Mouse (Mus musculus): Measurements from ENCODE around the gene Iqub. TPM values are rescaled to one million over a fixed set of nuclear protein-coding genes. Genes with fewer than 3 reads are reported as not detected.

The Iqub gene
- polyA plus RNA-seq, 1 experiment from 2014 or later: 0.13 TPM

DNA sequence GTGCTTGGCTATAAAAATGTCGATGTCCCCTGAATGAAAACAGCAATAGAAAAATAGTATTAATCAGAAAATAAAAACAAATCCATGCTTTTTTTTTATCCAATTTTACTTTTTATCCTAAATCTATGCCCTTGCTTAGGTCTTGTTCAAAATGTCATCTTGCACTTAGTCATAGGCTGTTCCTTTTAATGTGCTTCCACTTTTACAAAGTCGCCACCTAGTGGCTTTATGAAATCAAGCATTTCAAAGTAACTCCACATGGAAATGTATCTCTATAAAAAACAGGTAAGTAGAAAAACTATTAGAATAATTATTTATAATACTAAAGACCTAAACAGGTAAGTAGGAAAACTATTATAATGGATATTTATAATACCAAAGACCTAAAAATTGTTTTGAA, 1.3 kb upstream of the Iqub start:
- Histone ChIP-seq H3K9ac (ENCODE audit: low read length) (no peak overlapping the region), H3K4me2 (ENCODE audit: low read depth) (no peak overlapping the region), H3K4me1 (ENCODE audit: control insufficient read depth, insufficient read depth, low read length) (0 out of 2 replicates have a peak, but pooled peaks cover 4% of the 10 kb centered on the region), H3K9me3 (ENCODE audit: control insufficient read depth, low read length) (no peaks in the 10 kb centered on the region), H3K27ac (ENCODE audit: low read depth, low read length) (no peak overlapping the region), H3K27me3 (ENCODE audit: control insufficient read depth, insufficient read depth, low read length) (no peaks in the 10 kb centered on the region), H3K4me3 (ENCODE audit: low read depth, low read length) (no peak overlapping the region), H3K36me3 (ENCODE audit: control insufficient read depth, insufficient read depth, low read length) (no peaks in the 10 kb centered on the region)
- whole genome bisulfite sequencing: 44% methylated on average over 2 of the region's 2 CpGs
- no peak for DNase-seq (ENCODE audit: low spot score)
- peak; percentile 61; the same call in 1 of the 2 replicates for ATAC-seq (ENCODE audit: insufficient read depth, low FRiP score, low TSS enrichment)

DNA sequence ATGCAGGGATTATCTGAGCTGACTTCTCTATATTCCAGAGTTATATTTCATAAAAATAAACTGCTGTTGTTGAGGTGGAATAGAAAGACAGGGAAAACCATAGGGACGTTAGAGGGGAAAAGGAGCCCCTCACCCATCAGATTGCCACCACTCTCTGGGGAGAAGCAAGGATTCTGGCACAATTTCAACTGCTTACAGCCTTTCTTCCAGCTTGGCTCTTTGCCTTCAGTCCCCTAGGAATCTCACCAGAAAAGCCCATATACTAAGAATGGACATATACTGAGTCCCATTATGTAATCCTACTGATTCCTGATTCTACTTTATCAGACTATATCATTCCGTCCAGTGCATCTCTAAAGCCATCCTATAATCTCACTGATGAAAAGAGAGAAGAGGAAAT, 10.7 kb downstream of the Iqub start:
- Histone ChIP-seq H3K9ac (ENCODE audit: low read length) (no peak overlapping the region), H3K4me3 (ENCODE audit: low read depth, low read length) (no peak overlapping the region), H3K4me1 (ENCODE audit: control insufficient read depth, insufficient read depth, low read length) (no peaks in the 10 kb centered on the region), H3K36me3 (ENCODE audit: control insufficient read depth, insufficient read depth, low read length) (no peaks in the 10 kb centered on the region), H3K27me3 (ENCODE audit: control insufficient read depth, insufficient read depth, low read length) (no peaks in the 10 kb centered on the region), H3K4me2 (ENCODE audit: low read depth) (no peak overlapping the region), H3K27ac (ENCODE audit: low read depth, low read length) (no peak overlapping the region), H3K9me3 (ENCODE audit: control insufficient read depth, low read length) (no peaks in the 10 kb centered on the region)
- DNase-seq (ENCODE audit: low spot score) (no peak), ATAC-seq (ENCODE audit: insufficient read depth, low FRiP score, low TSS enrichment) (no peak)
- WGBS: 89% methylated on average over 2 of the region's 2 CpGs

DNA sequence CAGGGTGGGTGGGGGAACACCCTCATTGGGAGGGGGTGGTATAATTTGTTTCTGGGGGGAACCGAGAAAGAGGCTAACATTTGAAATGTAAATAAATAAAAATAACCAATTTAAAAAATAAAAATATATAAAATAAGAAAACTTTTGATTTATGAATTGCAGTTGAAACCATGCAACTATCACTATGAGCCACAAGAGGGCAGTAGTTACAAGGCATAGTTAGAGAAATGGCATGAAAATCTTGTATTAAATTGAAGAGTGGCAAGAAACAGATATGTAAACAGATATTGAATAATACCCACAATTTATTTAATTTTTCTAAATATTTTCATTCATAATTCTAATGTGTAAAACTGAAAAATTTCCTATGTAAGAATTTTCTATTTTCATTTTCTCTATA, 24.5 kb downstream of the Iqub start:
- ATAC-seq (ENCODE audit: insufficient read depth, low FRiP score, low TSS enrichment) (no peak), DNase-seq (ENCODE audit: low spot score) (no peak)
- H3K27me3 ChIP-seq (ENCODE audit: control insufficient read depth, insufficient read depth, low read length): no peaks in the 10 kb centered on the region
- H3K4me3 ChIP-seq (ENCODE audit: low read depth, low read length): no peak overlapping the region
- H3K27ac ChIP-seq (ENCODE audit: low read depth, low read length): no peak overlapping the region
- WGBS: 21% methylated on average over 1 of the region's 1 CpGs
- H3K9me3 ChIP-seq (ENCODE audit: control insufficient read depth, low read length): no peaks in the 10 kb centered on the region
- H3K36me3 ChIP-seq (ENCODE audit: control insufficient read depth, insufficient read depth, low read length): no peaks in the 10 kb centered on the region
- H3K4me1 ChIP-seq (ENCODE audit: control insufficient read depth, insufficient read depth, low read length): no peaks in the 10 kb centered on the region
- no peak overlapping the region for H3K4me2 ChIP-seq (ENCODE audit: low read depth)
- no peak overlapping the region for H3K9ac ChIP-seq (ENCODE audit: low read length)

DNA sequence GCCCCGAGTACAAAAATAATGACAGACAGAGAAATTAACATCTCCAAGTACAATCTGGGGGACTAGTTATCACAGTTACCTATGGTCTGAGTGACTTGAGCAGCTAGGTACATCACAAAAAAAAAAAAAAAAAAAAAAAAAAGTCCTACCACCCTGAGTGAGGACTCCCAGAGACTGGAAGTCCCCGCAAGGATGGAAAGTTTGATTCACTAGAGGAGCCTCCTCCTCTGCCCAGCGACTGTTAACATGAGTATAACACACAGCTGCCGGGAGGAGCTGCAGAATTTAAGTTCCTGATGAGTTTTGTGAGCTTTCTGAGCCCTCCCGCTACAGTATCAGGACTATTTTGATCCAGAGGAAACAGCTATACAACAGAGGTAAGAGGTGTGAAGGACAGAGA, 28.3 kb downstream of the Iqub start:
- DNase-seq (ENCODE audit: low spot score) (no peak), ATAC-seq (ENCODE audit: insufficient read depth, low FRiP score, low TSS enrichment) (no peak)
- WGBS: 81% methylated on average over 5 of the region's 5 CpGs
- no peaks in the 10 kb centered on the region for H3K27me3 ChIP-seq (ENCODE audit: control insufficient read depth, insufficient read depth, low read length)
- H3K4me2 ChIP-seq (ENCODE audit: low read depth): no peak overlapping the region
- no peak overlapping the region for H3K4me3 ChIP-seq (ENCODE audit: low read depth, low read length)
- H3K9ac ChIP-seq (ENCODE audit: low read length): no peak overlapping the region
- no peaks in the 10 kb centered on the region for H3K36me3 ChIP-seq (ENCODE audit: control insufficient read depth, insufficient read depth, low read length)
- no peaks in the 10 kb centered on the region for H3K9me3 ChIP-seq (ENCODE audit: control insufficient read depth, low read length)
- H3K4me1 ChIP-seq (ENCODE audit: control insufficient read depth, insufficient read depth, low read length): no peaks in the 10 kb centered on the region
- H3K27ac ChIP-seq (ENCODE audit: low read depth, low read length): no peak overlapping the region

DNA sequence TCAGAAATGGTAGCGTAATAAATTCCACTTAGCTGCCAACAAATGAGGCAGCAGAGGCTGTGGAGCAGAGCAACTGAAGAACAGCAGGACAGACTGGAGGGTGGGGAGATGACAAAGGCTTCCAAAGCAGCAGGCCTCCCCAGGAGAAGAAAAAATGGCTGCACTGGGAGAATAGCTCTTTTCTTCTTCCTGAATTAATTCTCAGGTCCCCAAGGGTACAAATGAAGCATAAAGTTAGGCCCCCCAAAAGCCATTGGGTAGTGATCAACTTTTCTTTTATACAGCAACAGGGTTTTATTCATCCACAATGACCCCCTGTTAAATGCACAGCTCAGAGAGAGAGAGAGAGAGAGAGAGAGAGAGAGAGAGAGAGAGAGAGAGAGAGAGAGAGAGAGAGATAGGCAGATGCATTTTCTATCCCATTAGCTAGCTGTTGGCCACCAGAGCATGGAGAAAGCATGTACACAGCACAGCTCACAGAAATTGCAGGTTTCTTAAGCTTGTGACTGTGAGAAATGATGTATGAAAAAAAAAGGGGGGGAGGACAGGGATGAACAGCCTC, 44.2 kb downstream of the Iqub start:
- Histone ChIP-seq H3K27ac (ENCODE audit: low read depth, low read length) (no peak overlapping the region), H3K9me3 (ENCODE audit: control insufficient read depth, low read length) (no peaks in the 10 kb centered on the region), H3K9ac (ENCODE audit: low read length) (no peak overlapping the region), H3K4me2 (ENCODE audit: low read depth) (no peak overlapping the region), H3K4me1 (ENCODE audit: control insufficient read depth, insufficient read depth, low read length) (no peaks in the 10 kb centered on the region), H3K4me3 (ENCODE audit: low read depth, low read length) (no peak overlapping the region), H3K36me3 (ENCODE audit: control insufficient read depth, insufficient read depth, low read length) (no peaks in the 10 kb centered on the region), H3K27me3 (ENCODE audit: control insufficient read depth, insufficient read depth, low read length) (no peaks in the 10 kb centered on the region)
- WGBS: 56% methylated on average over 1 of the region's 1 CpGs
- peak; percentile 11 for DNase-seq (ENCODE audit: low spot score)
- ATAC-seq (ENCODE audit: insufficient read depth, low FRiP score, low TSS enrichment): peak; percentile 76

DNA sequence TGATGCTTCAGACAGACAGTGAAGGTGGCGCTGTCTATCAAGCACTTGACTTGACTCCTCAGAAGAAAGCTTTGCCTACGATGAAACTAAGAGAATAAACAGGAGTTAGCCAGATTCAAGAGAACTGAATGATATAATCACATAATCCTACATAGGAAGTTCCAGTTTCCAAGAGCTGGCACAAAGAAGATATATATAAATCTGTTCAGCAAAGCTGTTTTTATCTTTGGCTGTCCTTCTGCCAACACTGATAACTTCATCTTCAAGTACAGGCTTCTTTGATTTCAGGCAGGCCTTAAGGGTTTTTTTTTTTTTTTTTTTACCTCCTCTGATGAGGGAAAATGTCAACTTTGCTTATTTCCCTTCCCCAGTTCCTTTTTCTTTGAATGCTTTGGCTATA, 44.7 kb downstream of the Iqub start:
- DNase-seq (ENCODE audit: low spot score): no peak
- H3K4me2 ChIP-seq (ENCODE audit: low read depth): no peak overlapping the region
- ATAC-seq (ENCODE audit: insufficient read depth, low FRiP score, low TSS enrichment): no peak
- no peak overlapping the region for H3K27ac ChIP-seq (ENCODE audit: low read depth, low read length)
- WGBS: 89% methylated on average over 2 of the region's 2 CpGs
- no peaks in the 10 kb centered on the region for H3K27me3 ChIP-seq (ENCODE audit: control insufficient read depth, insufficient read depth, low read length)
- no peaks in the 10 kb centered on the region for H3K36me3 ChIP-seq (ENCODE audit: control insufficient read depth, insufficient read depth, low read length)
- H3K9ac ChIP-seq (ENCODE audit: low read length): no peak overlapping the region
- H3K9me3 ChIP-seq (ENCODE audit: control insufficient read depth, low read length): no peaks in the 10 kb centered on the region
- H3K4me3 ChIP-seq (ENCODE audit: low read depth, low read length): no peak overlapping the region
- no peaks in the 10 kb centered on the region for H3K4me1 ChIP-seq (ENCODE audit: control insufficient read depth, insufficient read depth, low read length)

DNA sequence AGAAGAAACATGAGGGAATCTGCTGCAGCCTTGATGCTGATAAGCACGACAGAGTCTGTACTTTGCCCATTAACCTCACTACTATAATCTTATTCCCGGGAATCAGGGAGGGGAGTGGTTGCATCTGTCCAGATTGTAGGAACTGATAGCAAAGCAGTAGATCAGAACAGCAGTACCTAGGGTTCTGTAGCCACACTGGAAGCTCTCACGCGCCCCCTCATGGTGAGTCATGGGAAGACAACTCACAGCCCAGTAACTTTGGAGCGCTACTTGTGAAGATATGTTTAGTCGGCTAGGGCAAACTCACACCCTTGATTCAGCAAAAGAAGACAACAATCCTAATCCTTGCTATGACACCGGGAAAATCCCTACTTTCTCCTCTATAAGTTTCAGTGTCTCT, 58.8 kb downstream of the Iqub start:
- Histone ChIP-seq H3K9ac (ENCODE audit: low read length) (no peak overlapping the region), H3K27ac (ENCODE audit: low read depth, low read length) (no peak overlapping the region), H3K4me1 (ENCODE audit: control insufficient read depth, insufficient read depth, low read length) (no peaks in the 10 kb centered on the region), H3K36me3 (ENCODE audit: control insufficient read depth, insufficient read depth, low read length) (no peaks in the 10 kb centered on the region), H3K4me2 (ENCODE audit: low read depth) (no peak overlapping the region), H3K27me3 (ENCODE audit: control insufficient read depth, insufficient read depth, low read length) (no peaks in the 10 kb centered on the region), H3K4me3 (ENCODE audit: low read depth, low read length) (no peak overlapping the region), H3K9me3 (ENCODE audit: control insufficient read depth, low read length) (no peaks in the 10 kb centered on the region)
- 50% methylated on average over 7 of the region's 7 CpGs for WGBS
- peak; percentile 24 for DNase-seq (ENCODE audit: low spot score)
- no peak for ATAC-seq (ENCODE audit: insufficient read depth, low FRiP score, low TSS enrichment)

DNA sequence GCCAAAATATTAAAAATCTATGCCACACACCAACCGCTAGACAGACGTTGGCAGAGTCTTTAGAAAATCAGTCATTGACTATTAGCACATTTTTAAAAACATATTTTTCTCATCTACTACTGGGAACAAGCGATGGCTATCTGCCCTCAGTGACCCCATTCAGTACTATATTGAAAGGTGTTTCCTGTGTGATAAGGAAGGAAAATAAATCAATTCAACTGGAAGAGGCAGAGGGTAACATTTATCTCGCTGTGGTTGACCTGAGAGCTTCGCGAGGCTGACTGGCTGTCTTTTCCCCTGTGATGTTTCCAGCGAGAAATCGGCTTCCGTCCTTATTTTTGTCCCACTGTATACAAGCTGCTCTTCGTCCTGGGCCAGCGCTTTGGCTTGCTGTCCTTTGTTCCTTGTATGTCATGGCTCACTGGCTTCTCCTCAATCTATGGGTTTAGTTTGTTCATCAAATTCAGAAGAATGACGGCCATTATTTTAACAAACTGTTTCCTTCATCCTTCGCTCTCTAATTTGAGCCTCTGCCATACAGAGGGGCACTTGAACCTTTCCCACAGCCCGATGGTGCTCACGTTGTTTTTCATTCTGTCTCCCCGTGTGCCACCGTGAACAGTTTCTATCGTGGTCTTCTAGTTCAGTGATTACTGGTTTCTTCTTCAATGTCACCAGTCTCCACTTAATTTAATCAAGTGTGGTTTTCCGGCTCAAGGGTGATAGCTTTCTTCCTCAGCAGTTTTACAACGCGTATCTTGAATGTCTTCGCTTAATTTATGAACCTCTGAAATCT, 63.6 kb downstream of the Iqub start:
- ATAC-seq (ENCODE audit: insufficient read depth, low FRiP score, low TSS enrichment): no peak
- Histone ChIP-seq H3K9ac (ENCODE audit: low read length) (no peak overlapping the region), H3K4me2 (ENCODE audit: low read depth) (no peak overlapping the region), H3K27ac (ENCODE audit: low read depth, low read length) (no peak overlapping the region), H3K36me3 (ENCODE audit: control insufficient read depth, insufficient read depth, low read length) (no peaks in the 10 kb centered on the region), H3K4me1 (ENCODE audit: control insufficient read depth, insufficient read depth, low read length) (no peaks in the 10 kb centered on the region), H3K9me3 (ENCODE audit: control insufficient read depth, low read length) (no peaks in the 10 kb centered on the region), H3K4me3 (ENCODE audit: low read depth, low read length) (no peak overlapping the region), H3K27me3 (ENCODE audit: control insufficient read depth, insufficient read depth, low read length) (no peaks in the 10 kb centered on the region)
- peak; percentile 9 for DNase-seq (ENCODE audit: low spot score)
- WGBS: 85% methylated on average over 22 of the region's 22 CpGs

DNA sequence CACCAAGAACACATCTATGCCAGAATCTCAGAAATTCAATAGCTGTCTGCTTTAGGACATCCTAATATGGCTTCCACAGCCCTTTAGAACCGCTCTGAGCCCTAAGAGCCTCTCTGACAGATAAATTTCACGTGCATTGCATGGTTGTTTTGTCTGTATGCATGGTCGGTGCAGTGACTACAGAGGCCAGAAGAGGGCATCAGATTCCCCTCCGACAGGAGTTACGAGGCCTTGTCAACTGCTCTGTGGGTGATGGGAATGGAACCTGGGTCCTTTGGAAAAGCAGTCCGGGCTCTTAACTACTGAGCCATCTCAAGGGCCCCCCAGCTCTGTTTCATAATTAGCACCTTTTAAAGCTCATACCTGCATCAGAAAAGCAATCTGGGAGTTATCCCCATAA, 64.6 kb downstream of the Iqub start:
- Histone ChIP-seq H3K4me2 (ENCODE audit: low read depth) (no peak overlapping the region), H3K36me3 (ENCODE audit: control insufficient read depth, insufficient read depth, low read length) (no peaks in the 10 kb centered on the region), H3K4me1 (ENCODE audit: control insufficient read depth, insufficient read depth, low read length) (no peaks in the 10 kb centered on the region), H3K4me3 (ENCODE audit: low read depth, low read length) (no peak overlapping the region), H3K9ac (ENCODE audit: low read length) (no peak overlapping the region), H3K9me3 (ENCODE audit: control insufficient read depth, low read length) (no peaks in the 10 kb centered on the region), H3K27ac (ENCODE audit: low read depth, low read length) (no peak overlapping the region), H3K27me3 (ENCODE audit: control insufficient read depth, insufficient read depth, low read length) (no peaks in the 10 kb centered on the region)
- ATAC-seq (ENCODE audit: insufficient read depth, low FRiP score, low TSS enrichment): no peak
- 92% methylated on average over 6 of the region's 6 CpGs for WGBS
- no peak for DNase-seq (ENCODE audit: low spot score)
